Mouse (Mus musculus): ENCODE data around the gene Kdsr.

Gene Kdsr

DNA sequence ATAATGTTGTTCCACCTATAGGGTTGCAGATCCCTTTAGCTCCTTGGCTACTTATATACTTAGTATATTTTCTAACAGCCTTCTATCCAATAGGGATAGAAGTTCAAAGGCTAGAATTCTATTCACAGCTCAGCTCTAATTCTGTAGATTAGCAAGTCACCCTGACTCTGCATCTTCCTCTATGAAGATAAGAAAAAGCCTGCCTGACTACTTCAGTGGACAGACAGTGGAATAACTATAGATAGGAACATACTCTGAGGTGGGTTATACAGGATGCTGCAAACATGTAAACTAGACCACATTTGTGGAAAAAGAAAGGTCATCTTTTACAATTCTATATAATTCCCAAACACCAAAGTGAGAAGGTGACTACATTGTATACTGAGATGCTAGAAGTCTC lies 66.9 kb downstream of the Kdsr start:
- DNase-seq (ENCODE audit: low spot score): no peak

DNA sequence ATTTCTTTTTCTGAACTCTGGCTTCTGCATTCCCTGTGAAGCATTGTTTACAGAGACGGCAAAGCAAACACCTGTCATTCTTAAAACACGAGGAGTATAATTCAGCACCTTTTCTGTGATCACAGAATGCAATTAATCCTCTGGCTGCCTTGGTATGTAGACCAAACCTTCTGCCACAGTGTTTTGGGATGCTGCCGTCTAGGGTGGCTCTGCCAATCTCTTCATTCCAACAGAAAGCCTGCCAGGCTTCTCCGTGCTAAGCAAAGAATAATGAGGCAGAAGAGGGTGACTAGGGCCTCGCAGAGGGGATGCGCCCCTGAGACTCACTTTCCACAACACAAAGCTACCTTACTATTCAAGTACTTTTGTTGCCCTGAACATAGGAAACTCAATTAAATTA lies 68.6 kb downstream of the Kdsr start:
- no peak for DNase-seq (ENCODE audit: low spot score)

DNA sequence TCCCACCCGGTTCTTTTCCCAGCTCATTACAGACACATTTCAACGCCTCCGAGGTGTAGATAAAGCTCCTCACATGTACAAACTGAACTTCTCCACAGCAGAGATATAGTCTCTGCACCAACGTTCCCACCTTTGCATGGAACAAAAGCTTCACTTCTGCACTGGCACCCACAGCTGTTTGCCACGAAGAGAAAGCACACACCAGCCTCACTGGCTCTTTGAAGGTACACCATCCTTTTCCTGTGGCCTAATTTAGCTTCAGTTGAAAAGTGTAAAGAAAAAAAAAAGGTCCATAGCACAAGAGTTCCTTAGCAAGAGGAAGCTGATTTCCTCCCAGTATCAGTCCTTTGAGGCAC lies 71.4 kb downstream of the Kdsr start:
- DNase-seq (ENCODE audit: low spot score): no peak

DNA sequence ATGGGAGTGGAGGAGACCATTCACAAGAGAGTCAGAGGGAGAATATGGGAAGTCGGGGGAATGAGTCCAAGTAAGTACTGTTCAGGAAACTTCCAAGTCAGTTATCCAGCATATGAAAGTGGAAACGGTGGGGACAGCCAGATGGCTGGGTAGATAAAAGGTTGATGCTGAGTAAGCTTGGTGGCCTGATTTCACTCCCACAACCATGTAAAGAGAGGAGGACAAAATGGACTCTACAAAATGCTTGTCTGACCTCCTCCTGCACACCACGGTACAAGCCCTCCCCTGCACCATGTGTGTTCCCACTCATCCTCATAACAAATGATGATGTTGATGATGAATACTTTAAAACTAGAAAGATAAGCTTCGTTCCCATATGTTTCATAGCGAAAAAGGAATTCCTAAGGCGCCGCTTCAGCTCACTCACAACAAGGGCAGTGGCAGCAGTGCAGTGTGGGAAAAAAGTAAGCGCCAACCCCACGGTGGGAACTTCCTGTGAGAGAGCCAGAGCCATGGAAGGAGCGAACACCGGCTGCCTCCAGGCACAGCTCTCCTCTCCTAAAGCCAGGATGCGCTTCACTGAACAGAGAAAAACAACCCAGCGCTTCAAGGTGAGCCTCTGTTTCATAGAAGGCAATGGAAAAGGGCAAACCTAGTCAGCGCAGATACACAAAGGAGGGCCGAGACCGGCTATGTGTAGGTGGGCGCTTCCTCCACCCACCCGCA lies 71.9 kb downstream of the Kdsr start:
- no peak for DNase-seq (ENCODE audit: low spot score)

DNA sequence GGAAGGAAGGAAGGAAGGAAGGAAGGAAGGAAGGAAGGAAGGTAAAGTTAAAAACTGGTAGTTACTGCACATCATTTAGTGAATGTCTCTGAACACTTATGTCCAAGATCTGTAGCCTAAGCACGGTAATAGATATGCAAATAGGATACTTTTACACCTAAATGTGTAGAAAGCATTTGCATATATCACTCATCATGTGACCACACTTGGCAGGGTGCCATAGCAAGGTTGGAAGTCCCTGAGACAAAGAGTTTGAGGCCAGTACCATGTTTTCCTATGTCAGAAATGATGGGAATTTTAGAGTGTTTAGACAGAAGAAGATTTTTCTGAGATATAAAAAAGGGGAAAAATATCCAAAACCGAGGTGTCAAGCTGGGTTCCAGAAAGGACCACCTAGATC lies 73.8 kb downstream of the Kdsr start:
- no peak for DNase-seq (ENCODE audit: low spot score)

DNA sequence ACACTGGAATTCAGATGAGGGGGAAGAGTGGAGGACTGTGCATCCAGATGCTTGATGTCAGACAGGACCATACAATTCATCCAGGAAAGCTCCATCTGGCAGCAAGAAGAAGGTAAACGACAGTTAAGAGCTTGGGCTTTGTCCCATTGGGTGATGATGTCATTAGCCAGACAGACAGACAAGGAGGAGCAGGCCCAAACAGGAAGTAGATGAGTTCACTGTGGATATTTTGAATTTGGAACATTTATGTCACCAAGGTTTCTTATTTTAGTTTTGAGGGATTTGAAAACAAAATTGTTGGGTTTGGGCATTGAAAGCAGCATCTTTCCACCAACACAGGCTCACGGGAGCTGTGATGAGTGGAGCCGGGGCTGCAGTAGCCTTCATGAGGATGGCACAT lies 75.0 kb downstream of the Kdsr start:
- DNase-seq (ENCODE audit: low spot score): no peak

DNA sequence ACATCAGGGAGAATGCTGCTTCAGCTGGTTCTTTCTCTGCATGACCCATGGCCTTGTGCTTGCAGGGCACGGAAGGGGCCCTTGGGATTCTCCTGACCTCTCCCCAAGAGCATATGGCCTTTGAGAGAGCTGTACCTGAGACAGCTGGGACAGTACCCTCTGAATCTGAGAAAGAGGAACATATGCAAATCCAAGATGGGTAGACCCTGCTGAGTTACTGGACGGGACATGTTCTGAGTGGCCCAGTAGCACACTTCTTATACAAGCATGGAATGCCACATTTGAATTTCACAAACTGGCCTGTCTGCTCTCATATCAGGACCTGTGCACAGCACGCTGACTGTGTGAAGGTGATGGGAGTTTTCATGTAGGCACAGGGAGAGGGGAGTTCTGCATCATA lies 76.7 kb downstream of the Kdsr start:
- DNase-seq (ENCODE audit: low spot score): no peak

DNA sequence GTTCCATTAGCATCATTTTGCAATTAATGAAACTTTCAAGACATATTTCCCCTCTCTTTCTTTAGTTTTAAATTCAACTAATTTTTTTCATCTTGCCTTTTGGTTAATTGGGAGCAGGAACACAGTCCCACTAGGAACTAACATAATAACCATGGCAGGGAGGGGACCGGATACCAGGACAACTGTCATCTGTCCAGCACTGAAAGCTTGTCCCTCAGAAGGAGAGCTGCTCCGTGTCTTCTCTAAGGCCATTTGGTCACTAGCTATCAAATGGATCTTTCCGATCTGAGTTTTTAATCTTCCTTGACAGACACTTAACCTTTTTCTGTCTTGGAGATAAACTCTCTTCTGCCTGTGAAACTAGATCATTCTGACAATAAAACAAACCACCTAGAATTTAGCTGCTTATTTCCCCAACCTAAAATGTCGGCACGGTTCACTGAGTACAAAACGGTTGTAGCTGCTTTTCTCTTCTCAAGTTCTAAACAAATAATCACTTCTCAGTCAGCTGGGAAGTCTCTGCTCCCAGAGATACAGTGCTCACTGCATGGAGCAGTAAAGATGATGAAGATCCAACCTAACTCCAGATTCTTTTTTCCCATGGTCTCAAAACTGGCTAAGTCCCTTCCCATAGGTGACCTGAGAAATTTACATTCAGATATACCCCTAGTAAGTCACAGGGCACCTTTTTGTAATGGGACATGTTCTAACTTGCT lies 79.6 kb downstream of the Kdsr start:
- DNase-seq (ENCODE audit: low spot score): no peak

DNA sequence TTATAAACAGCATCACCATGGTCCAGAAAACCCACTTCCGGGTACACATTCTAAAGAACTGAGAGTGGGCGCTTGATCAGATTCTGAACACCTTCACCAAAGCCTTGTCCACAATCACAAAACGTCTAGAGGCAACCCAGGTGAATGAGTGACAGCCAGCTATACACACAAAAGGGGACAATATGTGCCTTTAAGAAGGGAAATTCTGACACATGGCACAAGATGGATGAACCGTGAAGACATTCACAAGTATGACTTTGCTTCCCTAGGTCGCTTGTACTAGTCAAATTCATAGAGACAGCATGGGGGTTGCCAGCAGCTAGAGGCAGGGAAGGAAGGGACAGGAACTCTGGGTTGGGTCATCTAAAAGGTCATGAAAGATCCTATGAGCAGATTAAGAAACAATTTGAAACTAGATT lies 81.5 kb downstream of the Kdsr start:
- no peak for DNase-seq (ENCODE audit: low spot score)
